Mouse (Mus musculus) c-Kit-positive CD71-positive TER-119-negative erythroid progenitor cells, embryonic 14.5 days (primary cell): ENCODE data around the gene Smyd3.

Experiments
- DNase-seq: peaks from one replicate; pipeline ENCODE4 v3.0.0-alpha.2; 2013; ENCODE audit warnings: low read depth

The Smyd3 gene

GRCm38 (mm10) chr1:179114385-179114784 lies 403.5 kb downstream of the Smyd3 start:
- DNase-seq = no peak

- DNase-seq = peak; percentile 17
These were observed 409.1 kb downstream of the Smyd3 start for GRCm38 (mm10) chr1:179108759-179109158.

GRCm38 (mm10) chr1:179107761-179108694 lies 409.8 kb downstream of the Smyd3 start:
- DNase-seq = no peak

- DNase-seq = no peak
These were observed 410.6 kb downstream of the Smyd3 start for GRCm38 (mm10) chr1:179107211-179107610.

- DNase-seq = no peak
These were observed 411.1 kb downstream of the Smyd3 start for GRCm38 (mm10) chr1:179106702-179107145.

- no peak for DNase-seq
These were observed 411.6 kb downstream of the Smyd3 start for GRCm38 (mm10) chr1:179106103-179106701.

- DNase-seq = no peak
These were observed 413.4 kb downstream of the Smyd3 start for GRCm38 (mm10) chr1:179104447-179104846.

- no peak for DNase-seq
These were observed 420.8 kb downstream of the Smyd3 start for GRCm38 (mm10) chr1:179096993-179097392.

GRCm38 (mm10) chr1:179096323-179096722 lies 421.5 kb downstream of the Smyd3 start:
- no peak for DNase-seq

GRCm38 (mm10) chr1:179089174-179089573 lies 428.7 kb downstream of the Smyd3 start:
- DNase-seq = no peak

GRCm38 (mm10) chr1:179087033-179087998 lies 430.5 kb downstream of the Smyd3 start:
- DNase-seq = peak; percentile 60

- no peak for DNase-seq
These were observed 431.6 kb downstream of the Smyd3 start for GRCm38 (mm10) chr1:179086208-179086607.

GRCm38 (mm10) chr1:179083098-179083497 lies 434.7 kb downstream of the Smyd3 start:
- no peak for DNase-seq

GRCm38 (mm10) chr1:179073846-179074245 lies 444.0 kb downstream of the Smyd3 start:
- no peak for DNase-seq

GRCm38 (mm10) chr1:179072935-179073654 lies 444.7 kb downstream of the Smyd3 start:
- no peak for DNase-seq

GRCm38 (mm10) chr1:179072406-179072805 lies 445.4 kb downstream of the Smyd3 start:
- DNase-seq = no peak

- DNase-seq = no peak
These were observed 448.9 kb downstream of the Smyd3 start for GRCm38 (mm10) chr1:179068990-179069389.

- no peak for DNase-seq
These were observed 452.6 kb downstream of the Smyd3 start for GRCm38 (mm10) chr1:179065294-179065601.

GRCm38 (mm10) chr1:179064601-179065293 lies 453.1 kb downstream of the Smyd3 start:
- DNase-seq = no peak

GRCm38 (mm10) chr1:179061759-179062168 lies 456.1 kb downstream of the Smyd3 start:
- peak; percentile 57 for DNase-seq

- DNase-seq = no peak
These were observed 456.8 kb downstream of the Smyd3 start for GRCm38 (mm10) chr1:179061053-179061452.
